Mouse (Mus musculus): ENCODE measurements around the gene Cdh24.

Cdh24 gene

GRCm38 (mm10) chr14:54605752-54606321 is 35.3 kb downstream of the Cdh24 start, which contains the start of gene 4931414P19Rik:
Gene 4931414P19Rik (minus strand): TSS chr14:54605993.
- peak; percentile 42 to 51 for DNase-seq (ENCODE audit: low spot score in 2 of 2)

GRCm38 (mm10) chr14:54603686-54604085 is 37.5 kb downstream of the Cdh24 start:
- DNase-seq (ENCODE audit: low spot score in 2 of 2), result no peak

GRCm38 (mm10) chr14:54603038-54603654 is 38.0 kb downstream of the Cdh24 start:
- peak; percentile 93 to 94 for DNase-seq (ENCODE audit: low spot score in 2 of 2)

- DNase-seq (ENCODE audit: low spot score in 2 of 2), result no peak
Measured at GRCm38 (mm10) chr14:54602613-54603012, 38.6 kb downstream of the Cdh24 start.

- DNase-seq (ENCODE audit: low spot score in 2 of 2), result no peak
Measured at GRCm38 (mm10) chr14:54601601-54602000, 39.6 kb downstream of the Cdh24 start.

GRCm38 (mm10) chr14:54597084-54597483 is 44.1 kb downstream of the Cdh24 start:
- no peak for DNase-seq (ENCODE audit: low spot score in 2 of 2)

- DNase-seq (ENCODE audit: low spot score in 2 of 2), result no peak
Measured at GRCm38 (mm10) chr14:54594631-54595414, 46.3 kb downstream of the Cdh24 start.

GRCm38 (mm10) chr14:54594055-54594454 is 47.1 kb downstream of the Cdh24 start:
- no peak for DNase-seq (ENCODE audit: low spot score in 2 of 2)

- no peak for DNase-seq (ENCODE audit: low spot score in 2 of 2)
Measured at GRCm38 (mm10) chr14:54592319-54592934, 48.7 kb downstream of the Cdh24 start.

GRCm38 (mm10) chr14:54591056-54591455 is 50.1 kb downstream of the Cdh24 start:
- no peak for DNase-seq (ENCODE audit: low spot score in 2 of 2)

- no peak for DNase-seq (ENCODE audit: low spot score in 2 of 2)
Measured at GRCm38 (mm10) chr14:54583681-54584338, 57.4 kb downstream of the Cdh24 start.

- DNase-seq (ENCODE audit: low spot score in 2 of 2), result no peak
Measured at GRCm38 (mm10) chr14:54582536-54582935, 58.6 kb downstream of the Cdh24 start.

Data from frontal cortex, postnatal 14 days (tissue).